9 mouse cellular contexts compared by ENCODE assay signal in the genomic region with DNA sequence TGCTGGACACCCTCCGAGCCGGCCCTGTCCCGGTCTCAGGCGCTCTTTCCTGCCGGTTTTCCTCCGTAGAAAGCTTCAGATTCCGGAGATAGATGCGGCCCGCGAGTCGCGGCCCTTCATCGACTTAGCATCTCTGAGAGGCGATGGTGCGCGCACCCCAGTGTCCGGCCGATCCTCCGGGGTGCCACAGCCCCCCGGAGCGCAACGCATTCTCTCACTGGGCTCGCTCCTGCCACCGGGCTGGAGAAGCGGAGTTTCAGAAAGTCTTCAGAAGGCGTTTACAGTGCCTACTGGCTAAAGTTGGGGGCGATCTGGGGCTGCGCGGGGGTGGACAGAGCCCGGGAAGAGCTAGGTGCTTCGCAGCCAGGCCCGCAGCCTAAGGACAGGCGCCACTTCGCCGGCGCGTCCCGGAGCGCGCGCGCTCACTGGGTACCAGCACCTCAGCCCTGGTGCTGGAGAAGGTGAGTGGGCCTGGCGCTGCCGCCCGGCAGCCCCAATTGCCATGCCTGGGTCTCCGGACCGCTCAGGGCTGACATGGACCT. TPM values are rescaled to one million over a fixed set of nuclear protein-coding genes. Genes with fewer than 3 reads are reported as not detected.
DNase-seq lines count a peak whose midpoint lies in the region; ATAC-seq and TF ChIP-seq lines count a peak whose summit lies in the region.
"Had no signal": no experiment of that assay in that cellular context is flagged by ENCODE, and none has a peak within 500 bp of the region (broad histone marks: within the 10 kb centered on the region; RNA-seq: fewer than 3 reads in every experiment).

No protein-coding gene starts in this region.

- peak overlapping the region; percentile 57 for H3K4me3 ChIP-seq in heart, embryonic 13.5 days
- H3K4me3 ChIP-seq in E14TG2a.4 (replicated peaks; ENCODE audit: low read length): peak overlapping the region; percentile 80
- peak overlapping the region; percentile 84 for H3K4me3 ChIP-seq in cortical plate, adult 2 months (ENCODE audit: insufficient read depth, low read length)
- H3K4me3 ChIP-seq in limb, embryonic 10.5 days: peak overlapping the region; percentile 68
- peak overlapping the region; percentile 41 for H3K4me3 ChIP-seq in stomach, postnatal 0 days (ENCODE audit: low read depth, low read length)

- H3K9me3 ChIP-seq in heart, embryonic 13.5 days: no peaks in the 10 kb centered on the region
- no peaks in the 10 kb centered on the region for H3K9me3 ChIP-seq in E14TG2a.4 (ENCODE audit: low read length)
- H3K9me3 ChIP-seq in limb, embryonic 10.5 days (replicated peaks): no peaks in the 10 kb centered on the region
- no peaks in the 10 kb centered on the region for H3K9me3 ChIP-seq in stomach, postnatal 0 days (ENCODE audit: control insufficient read depth, low read length)

- no peak overlapping the region for H3K27ac ChIP-seq in heart, embryonic 13.5 days (replicated peaks)
- H3K27ac ChIP-seq in cortical plate, adult 2 months (ENCODE audit: insufficient read depth, low read length): peak overlapping the region; percentile 18; the same call in 1 of the 2 replicates
- no peak overlapping the region for H3K27ac ChIP-seq in limb, embryonic 10.5 days
- H3K27ac ChIP-seq in stomach, postnatal 0 days (replicated peaks): no peak overlapping the region

- ATAC-seq in heart, embryonic 13.5 days (ENCODE audit: extremely low read depth, insufficient number of reproducible peaks, low FRiP score, low TSS enrichment): no peak
- no peak for ATAC-seq in stomach, postnatal 0 days (ENCODE audit: low FRiP score, low TSS enrichment)

- H3K27me3 ChIP-seq in heart, embryonic 13.5 days (replicated peaks): peaks cover 98% of the 10 kb centered on the region
- H3K27me3 ChIP-seq in E14TG2a.4 (ENCODE audit: insufficient read depth, low read length): peaks cover 88% of the 10 kb centered on the region
- peaks cover 89% of the 10 kb centered on the region for H3K27me3 ChIP-seq in limb, embryonic 10.5 days (ENCODE audit: low read depth, poor library complexity, severe bottlenecking)
- peaks cover 19% of the 10 kb centered on the region for H3K27me3 ChIP-seq in stomach, postnatal 0 days (ENCODE audit: control insufficient read depth, insufficient read depth, low read length)

- H3K9ac ChIP-seq in heart, embryonic 13.5 days: no peak overlapping the region
- no peak overlapping the region for H3K9ac ChIP-seq in stomach, postnatal 0 days (ENCODE audit: low read length)

- peak overlapping the region; percentile 85 for H3K4me2 ChIP-seq in heart, embryonic 13.5 days
- peak overlapping the region; percentile 63 for H3K4me2 ChIP-seq in stomach, postnatal 0 days (replicated peaks; ENCODE audit: low read depth)

- no peaks in the 10 kb centered on the region for H3K36me3 ChIP-seq in heart, embryonic 13.5 days
- no peaks in the 10 kb centered on the region for H3K36me3 ChIP-seq in E14TG2a.4 (ENCODE audit: insufficient read depth, low read length)
- no peaks in the 10 kb centered on the region for H3K36me3 ChIP-seq in limb, embryonic 10.5 days
- no peaks in the 10 kb centered on the region for H3K36me3 ChIP-seq in stomach, postnatal 0 days (ENCODE audit: control insufficient read depth, insufficient read depth, low read length)

- DNase-seq in heart, adult 9 months (ENCODE audit: low spot score in 2 of 2): no peak
- DNase-seq in limb, embryonic 10.5 days (ENCODE audit: low spot score): peak; percentile 45
- DNase-seq in stomach, postnatal 0 days (ENCODE audit: low spot score): no peak
- no peak for DNase-seq in B cell, adult 2 months
- no peak for DNase-seq in layer of hippocampus, adult 11-12 months (ENCODE audit: low spot score)

- 1% methylated on average over 47 of the region's 47 CpGs for WGBS in heart, embryonic 13.5 days
- under 1% methylated on average over 47 of the region's 47 CpGs for WGBS in limb, embryonic 10.5 days
- WGBS in stomach, postnatal 0 days: under 1% methylated on average over 47 of the region's 47 CpGs

- TF ChIP-seq EP300 in stomach, postnatal 0 days (optimal IDR thresholded peaks at IDR 0.05): no peak

- TF ChIP-seq POLR2A in cortical plate, adult 2 months (IDR thresholded peaks at IDR 0.05; ENCODE audit: extremely low read depth, insufficient read depth, low read length): no peak

- no peak for TF ChIP-seq CTCF in E14TG2a.4 (conservative IDR thresholded peaks at IDR 0.05; ENCODE audit: low read length)
- TF ChIP-seq CTCF in cortical plate, adult 2 months (IDR thresholded peaks at IDR 0.05; ENCODE audit: extremely low read depth, insufficient read depth, low read length): no peak
- no peak for TF ChIP-seq CTCF in stomach, postnatal 0 days (IDR thresholded peaks at IDR 0.05; ENCODE audit: low read depth)

- H3K4me1 ChIP-seq in heart, embryonic 13.5 days: peaks cover 21% of the 10 kb centered on the region
- H3K4me1 ChIP-seq in E14TG2a.4 (replicated peaks; ENCODE audit: low read depth, low read length): peaks cover 29% of the 10 kb centered on the region
- H3K4me1 ChIP-seq in cortical plate, adult 2 months (ENCODE audit: control insufficient read depth, insufficient read depth, low read length): no peaks in the 10 kb centered on the region
- H3K4me1 ChIP-seq in limb, embryonic 10.5 days: peaks cover 22% of the 10 kb centered on the region
- H3K4me1 ChIP-seq in stomach, postnatal 0 days (replicated peaks; ENCODE audit: control insufficient read depth, insufficient read depth): peaks cover 3% of the 10 kb centered on the region; the same call in 1 of the 2 replicates

RNA-seq across cellular contexts. Expression of gene Crhr1, which starts 0.9 kb away (rescaled TPM):
- not detected in 2 replicates for polyA plus RNA-seq in heart, embryonic 13.5 days (2015; fragmentation: Nextera tagmentation; extraction: Ambion mirVana)
- 33.1 and 34.2 TPM in 2 replicates for polyA plus RNA-seq in cortical plate, adult 2 months (2012; rRNA removed)
- polyA plus RNA-seq in limb, embryonic 10.5 days (2016; fragmentation: Nextera tagmentation; extraction: Ambion mirVana): 1.1 and 1.5 TPM in 2 replicates
- 0.04 and 0.07 TPM in 2 replicates for polyA plus RNA-seq in stomach, postnatal 0 days (2015; fragmentation: Nextera tagmentation; extraction: Ambion mirVana)

RNA-seq across cellular contexts. Expression of gene Sppl2c, which starts 52.6 kb away (rescaled TPM):
- polyA plus RNA-seq in heart, embryonic 13.5 days (2015; fragmentation: Nextera tagmentation; extraction: Ambion mirVana): not detected in 2 replicates
- not detected in 2 replicates for polyA plus RNA-seq in cortical plate, adult 2 months (2012; rRNA removed)
- polyA plus RNA-seq in limb, embryonic 10.5 days (2016; fragmentation: Nextera tagmentation; extraction: Ambion mirVana): not detected in 2 replicates
- not detected in 2 replicates for polyA plus RNA-seq in stomach, postnatal 0 days (2015; fragmentation: Nextera tagmentation; extraction: Ambion mirVana)
- polyA plus RNA-seq: spleen, adult 2 months had no signal

Comparison
In these comparisons a context has a peak if more than half of its experiments do, and no peak if none do; other contexts are left out.
1. RNA of gene Crhr1, which starts 0.9 kb away (polyA plus RNA-seq): 33.1 to 34.2 TPM in cortical plate, adult 2 months; 1.1 to 1.5 TPM in limb, embryonic 10.5 days, 0.04 to 0.07 TPM in stomach, postnatal 0 days and not detected in heart, embryonic 13.5 days; every median in the first group is over 10 times any median in the second.
2. Peak in every context shown above with its lines, with median percentiles within 50 percentile points of each other: H3K4me3 ChIP-seq.